Mouse (Mus musculus) adrenal gland, postnatal 36 days (tissue): Measurements from ENCODE around the gene Zfp652. TPM values are rescaled to one million over a fixed set of nuclear protein-coding genes. Genes with fewer than 3 reads are reported as not detected.
A peak's percentile ranks its signal among the peaks of the same experiment; 100 is the strongest.
"Not testable (repeated sequence)": the region's sequence is repeated elsewhere in the genome, so short reads cannot be mapped to it uniquely, and the experiment has no call there.

ENCODE experiments used
- DNase-seq, 2 experiments: peaks; one replicate each; pipeline ENCODE4 v3.0.0; 2021; ENCODE audit warnings: mixed read lengths in 1 of 2
- long read RNA-seq, 2 experiments: library from polyadenylated mRNA; stranded (forward); transcript quantifications; one replicate each; pipeline ENCODE4 v2.0.0; 2021; ENCODE audit warnings: borderline sequencing depth in 2 of 2
- total RNA-seq, 2 experiments: library from RNA; stranded (reverse); gene quantifications; 2 replicates each; pipeline ENCODE4 v1.2.3; 2021

Gene Zfp652
- total RNA-seq = 10 to 100 TPM; 40.2 to 47.4 TPM
- long read RNA-seq, experiment 1, partial matches to known transcripts = 2 of 9 reads
- long read RNA-seq, experiment 1, other reads (novel, unspliced or antisense) = 7 of 9 reads
- long read RNA-seq, experiment 2, partial matches to known transcripts = 1 of 7 reads
- long read RNA-seq, experiment 2, other reads (novel, unspliced or antisense) = 6 of 7 reads

GRCm38 (mm10) chr11:95712563-95713224 is at the start of gene Zfp652:
Gene Zfp652 (plus strand): TSS chr11:95712673.
- DNase-seq = peak; percentile 87 to 91

- peak; percentile 90 to 91 for DNase-seq
Measured at GRCm38 (mm10) chr11:95666529-95667149, 45.8 kb upstream of the Zfp652 start, which contains the start of gene Phb. Gene Phb (plus strand): TSS chr11:95666957.

- DNase-seq = peak; percentile 85 to 87
Measured at GRCm38 (mm10) chr11:95667177-95667576, 45.3 kb upstream of the Zfp652 start.

- DNase-seq = not testable (repeated sequence)
Measured at GRCm38 (mm10) chr11:95668086-95668485, 44.4 kb upstream of the Zfp652 start.

GRCm38 (mm10) chr11:95675498-95675897 is 37.0 kb upstream of the Zfp652 start:
- no peak for DNase-seq

GRCm38 (mm10) chr11:95676307-95676706 is 36.2 kb upstream of the Zfp652 start:
- peak; percentile 45 to 57 for DNase-seq

GRCm38 (mm10) chr11:95677925-95678701 is 34.4 kb upstream of the Zfp652 start:
- no peak for DNase-seq

- DNase-seq = no peak
Measured at GRCm38 (mm10) chr11:95681995-95682601, 30.4 kb upstream of the Zfp652 start.

- no peak for DNase-seq
Measured at GRCm38 (mm10) chr11:95682946-95683345, 29.5 kb upstream of the Zfp652 start.

GRCm38 (mm10) chr11:95686031-95686430 is 26.4 kb upstream of the Zfp652 start:
- DNase-seq = peak; percentile 77 to 81

GRCm38 (mm10) chr11:95687084-95687656 is 25.3 kb upstream of the Zfp652 start:
- no peak for DNase-seq

- peak; percentile 32 to 52 for DNase-seq
Measured at GRCm38 (mm10) chr11:95688515-95688914, 24.0 kb upstream of the Zfp652 start.

GRCm38 (mm10) chr11:95688981-95689380 is 23.5 kb upstream of the Zfp652 start:
- peak in 1 of 2 experiments; percentile 25 for DNase-seq

- no peak for DNase-seq
Measured at GRCm38 (mm10) chr11:95689544-95689943, 22.9 kb upstream of the Zfp652 start.

- no peak for DNase-seq
Measured at GRCm38 (mm10) chr11:95698541-95698940, 13.9 kb upstream of the Zfp652 start.

GRCm38 (mm10) chr11:95700778-95701739 is 11.4 kb upstream of the Zfp652 start:
- DNase-seq = no peak

- DNase-seq = no peak
Measured at GRCm38 (mm10) chr11:95704032-95704969, 8.2 kb upstream of the Zfp652 start.

- DNase-seq = no peak
Measured at GRCm38 (mm10) chr11:95704970-95705330, 7.5 kb upstream of the Zfp652 start.

- no peak for DNase-seq
Measured at GRCm38 (mm10) chr11:95709534-95710040, 2.9 kb upstream of the Zfp652 start.
